Mouse (Mus musculus) urinary bladder, postnatal 4 days (tissue): ENCODE measurements around the gene Sptan1.

Experiments
- DNase-seq, 2 experiments: peaks; one replicate each; pipeline ENCODE4 v3.0.0; 2021 to 2022; ENCODE audit warnings: low spot score in 2 of 2

Sptan1 gene

DNA sequence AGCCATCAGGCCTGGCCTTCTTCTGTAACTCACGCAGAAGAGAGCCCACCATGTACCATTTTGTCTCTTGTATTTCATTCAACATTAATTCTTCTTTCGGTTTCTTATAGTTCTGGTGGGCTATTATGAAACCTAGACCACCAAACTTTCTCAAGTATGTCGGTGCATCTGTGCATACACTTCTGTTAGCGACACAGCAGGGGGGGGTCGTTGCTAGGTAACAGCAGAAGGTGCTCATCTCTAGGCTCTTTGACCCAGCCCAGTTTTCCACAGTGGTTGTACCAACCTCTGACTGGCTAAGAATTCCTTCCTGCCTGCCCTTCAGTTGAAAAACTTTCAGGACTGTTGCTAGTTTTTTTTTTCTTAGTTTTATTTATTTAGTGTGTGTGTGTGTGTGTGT lies 93.1 kb downstream of the Sptan1 start:
- DNase-seq: no peak

DNA sequence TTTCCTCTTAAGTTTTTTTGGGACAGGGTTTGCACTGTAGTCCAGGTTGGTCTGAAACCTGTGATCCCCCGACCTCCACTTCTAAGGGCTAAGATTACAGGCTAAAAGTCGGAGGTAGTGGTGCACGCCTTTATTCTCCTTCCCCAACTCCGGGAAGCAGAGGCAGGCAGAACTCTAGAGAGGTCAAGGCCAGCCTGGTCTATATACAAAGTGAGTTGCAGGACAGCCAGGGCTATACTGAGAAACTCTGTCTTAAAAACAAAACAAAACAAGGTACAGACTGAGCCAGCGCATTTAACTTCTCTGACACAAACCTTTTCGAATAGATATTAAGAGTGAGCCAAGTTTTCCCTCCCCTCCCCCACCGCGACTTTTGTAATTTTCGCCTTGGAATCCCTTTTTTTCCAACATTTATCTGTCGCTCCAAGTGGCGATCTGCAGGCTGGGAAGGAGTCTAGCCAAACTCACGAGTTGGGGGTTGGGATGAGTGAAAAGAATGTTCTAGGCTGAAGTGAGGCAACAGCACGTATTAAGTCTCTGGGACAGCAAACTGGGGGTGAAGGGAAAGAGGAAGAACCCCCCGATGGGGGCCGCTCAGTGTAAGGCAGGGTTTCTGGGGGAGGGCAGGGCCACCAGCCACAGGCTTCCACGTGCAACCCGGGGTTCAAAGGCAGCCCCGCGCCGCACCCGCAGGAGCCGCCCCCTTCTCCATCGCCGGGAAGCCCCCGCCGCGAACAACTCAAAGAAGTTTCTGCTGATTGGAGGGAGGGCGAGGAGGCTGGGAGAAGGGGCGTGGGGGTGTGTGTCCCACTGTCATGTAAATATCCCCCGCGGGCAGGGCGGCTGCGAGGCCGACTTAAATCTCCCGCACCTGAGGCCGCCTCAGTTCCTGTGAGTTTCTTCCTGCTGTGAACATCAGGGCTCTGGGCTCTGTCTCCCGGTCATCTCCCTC lies 96.1 kb downstream of the Sptan1 start:
- DNase-seq: peak in 1 of 2 experiments; percentile 44

DNA sequence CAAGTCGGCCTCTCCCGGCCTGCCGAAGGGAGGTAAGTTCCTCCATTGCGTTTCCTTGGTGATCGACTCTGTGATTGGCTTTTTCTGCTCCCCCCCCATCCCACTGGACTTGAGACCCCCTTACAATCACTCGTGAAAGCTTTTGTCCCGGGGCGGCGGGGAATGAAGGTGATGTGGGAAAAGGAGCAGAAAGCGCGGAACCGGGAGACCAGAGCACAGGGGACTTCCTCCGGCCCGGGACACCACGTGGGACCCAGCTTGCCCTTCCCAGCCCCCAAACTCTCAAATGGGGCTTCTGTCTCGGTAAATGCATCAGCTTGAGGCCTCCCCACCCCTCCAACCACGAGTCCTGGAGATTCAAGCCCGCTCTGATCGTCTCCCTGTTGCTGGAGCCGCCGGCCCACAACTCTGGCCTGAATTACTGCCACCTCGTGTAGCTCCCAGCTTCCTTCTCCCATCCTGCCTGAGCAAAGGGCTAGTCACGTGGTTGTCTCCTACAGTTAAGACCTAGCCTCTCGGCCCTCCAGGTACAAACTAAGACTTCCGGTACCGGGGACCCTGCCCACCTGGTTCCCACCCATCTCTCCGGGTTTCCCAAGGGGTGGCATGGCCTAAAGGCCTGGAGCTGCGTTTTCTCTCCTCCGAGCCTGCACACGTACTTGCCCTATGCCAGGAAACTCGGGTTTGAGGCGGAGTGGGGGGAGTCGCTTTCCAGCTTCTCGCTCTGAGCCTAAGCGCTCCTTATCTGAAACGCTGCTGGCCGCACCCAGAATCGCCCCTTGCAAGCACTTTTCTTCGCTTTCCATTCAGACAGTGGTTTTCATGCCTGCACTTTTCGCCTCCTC lies 97.1 kb downstream of the Sptan1 start:
- DNase-seq: peak in 1 of 2 experiments; percentile 56

DNA sequence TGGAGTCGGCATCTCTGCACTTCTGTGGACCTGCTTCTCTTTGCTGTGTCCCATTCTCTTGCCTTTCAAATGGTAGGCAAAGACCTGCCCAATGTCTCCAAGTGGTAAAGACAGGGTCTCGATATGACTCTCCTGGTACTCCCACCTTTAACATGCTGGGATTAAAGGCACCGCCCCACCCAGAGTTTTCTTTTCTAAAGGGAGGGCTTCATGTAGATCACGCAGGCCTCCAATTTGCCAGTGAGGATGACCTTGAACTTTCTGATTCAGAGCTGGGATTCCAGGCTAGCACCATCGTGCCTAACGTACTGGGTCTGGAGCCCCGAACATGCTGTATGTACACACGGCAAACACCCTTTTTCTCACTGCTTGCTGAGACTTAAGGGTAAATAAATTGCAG lies 97.9 kb downstream of the Sptan1 start:
- no peak for DNase-seq

DNA sequence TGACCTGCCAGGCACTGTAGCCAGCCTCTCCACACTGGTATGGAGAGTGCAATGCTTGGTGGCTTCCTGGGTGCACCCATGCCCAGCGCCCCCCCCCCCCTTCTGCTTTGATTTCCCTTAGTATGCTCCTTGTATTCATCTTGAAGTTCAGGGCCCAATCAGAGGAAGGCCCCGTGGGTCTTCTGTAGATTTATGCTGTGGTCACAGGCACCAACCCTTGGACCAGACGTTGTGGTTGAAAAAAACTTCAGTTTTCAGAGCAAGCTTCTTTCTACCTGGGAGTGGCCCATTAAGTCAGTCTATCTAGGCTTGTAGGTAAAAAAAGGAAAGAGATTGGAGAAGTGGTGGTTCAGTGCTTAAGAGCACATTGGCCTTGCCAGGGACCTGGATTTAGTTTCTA lies 98.4 kb downstream of the Sptan1 start:
- DNase-seq: no peak

DNA sequence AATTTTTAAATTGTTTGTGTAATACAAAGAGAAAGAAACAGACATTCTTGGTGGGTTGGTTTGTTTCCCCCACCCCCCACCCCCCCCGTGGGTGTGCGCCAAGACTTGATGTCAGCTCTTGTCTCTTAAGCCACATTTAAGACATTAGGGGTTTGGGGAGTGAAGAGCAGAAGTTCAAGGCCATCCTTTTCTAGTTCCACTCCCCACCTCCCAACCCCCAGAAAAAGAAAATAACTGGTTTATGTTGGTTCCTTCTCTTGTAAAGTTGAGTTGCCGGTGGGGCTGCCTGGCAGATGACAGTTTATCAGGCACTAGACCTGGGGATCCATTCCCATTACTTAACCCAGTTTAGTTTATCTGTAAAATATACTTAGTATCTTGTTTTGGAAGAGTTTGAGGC lies 98.9 kb downstream of the Sptan1 start:
- no peak for DNase-seq

DNA sequence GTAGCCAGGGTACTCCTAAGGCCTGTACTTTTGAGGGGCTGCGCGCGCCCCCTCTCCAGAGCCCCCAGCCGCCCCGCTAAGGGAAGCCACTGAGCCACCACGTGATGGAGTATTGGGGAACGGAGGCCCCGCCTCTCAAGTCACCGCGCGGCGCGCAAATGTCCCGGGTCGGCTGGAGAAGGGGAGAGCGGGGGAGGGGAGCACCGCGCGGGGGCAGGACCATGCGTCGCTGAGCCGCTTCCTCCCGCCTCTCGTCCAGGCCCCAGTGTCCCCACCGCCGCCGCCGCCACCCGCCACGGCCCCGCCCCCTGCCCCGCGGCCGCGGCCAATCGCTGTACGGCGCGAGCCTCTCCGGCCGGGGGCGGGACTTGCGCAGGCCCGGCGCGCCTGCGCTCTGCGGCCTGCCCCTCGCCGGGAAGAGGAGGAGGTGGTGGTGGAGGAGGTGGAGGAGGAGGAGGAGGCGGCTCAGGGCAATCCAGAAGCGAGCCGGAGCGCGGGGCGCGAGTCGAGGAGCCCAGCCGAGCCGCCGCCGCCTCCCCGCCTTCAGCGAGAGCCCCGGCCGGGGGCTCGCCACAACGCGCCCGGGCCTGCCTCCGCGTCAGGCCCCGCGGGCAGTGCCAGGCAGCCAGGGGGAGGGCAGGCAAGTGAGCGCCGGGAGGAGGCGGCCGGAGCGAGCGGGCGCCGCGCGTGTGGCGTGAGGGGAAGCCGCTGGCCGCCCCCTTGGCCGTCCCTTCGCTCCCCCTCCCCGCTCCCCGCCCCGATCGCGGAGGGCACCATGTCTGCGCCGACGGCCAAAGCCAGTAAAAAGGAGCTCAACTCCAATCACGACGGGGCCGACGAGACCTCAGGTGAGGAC lies 100.9 kb downstream of the Sptan1 start:
- peak; percentile 94 to 97 for DNase-seq

DNA sequence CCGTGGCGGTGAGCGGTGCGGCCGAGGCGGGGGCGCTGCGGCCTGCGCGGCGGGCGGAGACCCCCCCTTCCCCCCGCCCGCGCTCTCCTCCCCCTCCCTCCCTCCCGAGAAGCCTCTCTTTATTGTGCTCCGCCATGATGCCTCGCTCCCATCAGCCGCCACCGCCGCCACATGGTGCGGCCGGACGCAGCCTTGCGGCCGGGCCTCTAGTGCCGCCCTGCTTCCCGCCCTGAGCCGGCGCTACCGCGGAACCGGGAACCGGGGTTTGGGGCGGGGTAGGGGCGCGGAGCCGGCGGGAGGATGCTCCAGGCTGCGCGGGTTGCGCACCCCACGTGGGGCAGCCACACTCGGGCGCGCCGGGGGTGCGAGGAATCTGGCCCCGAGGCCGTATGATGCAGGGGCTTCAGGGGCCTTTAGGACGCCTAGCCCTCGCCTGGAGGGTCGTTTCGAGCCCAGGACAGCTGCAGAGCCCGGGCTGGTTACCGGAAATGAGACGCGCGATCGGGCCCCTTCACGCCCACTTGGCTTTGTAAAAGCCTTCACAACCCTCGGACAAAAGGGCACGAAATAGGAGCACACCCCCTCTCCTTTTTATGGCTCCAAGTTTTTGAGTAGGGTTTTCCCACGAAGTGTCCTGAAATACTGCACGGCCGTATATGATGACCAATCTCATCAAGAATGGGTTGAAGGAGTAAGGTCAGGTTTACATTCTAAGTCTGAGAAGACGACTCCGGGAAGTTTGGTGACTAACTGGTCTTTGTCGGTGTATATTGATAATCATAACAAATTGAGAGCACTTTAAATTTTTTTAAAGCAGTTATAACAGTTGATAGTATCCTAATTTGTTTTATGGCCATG lies 101.9 kb downstream of the Sptan1 start:
- peak in 1 of 2 experiments; percentile 40 for DNase-seq

DNA sequence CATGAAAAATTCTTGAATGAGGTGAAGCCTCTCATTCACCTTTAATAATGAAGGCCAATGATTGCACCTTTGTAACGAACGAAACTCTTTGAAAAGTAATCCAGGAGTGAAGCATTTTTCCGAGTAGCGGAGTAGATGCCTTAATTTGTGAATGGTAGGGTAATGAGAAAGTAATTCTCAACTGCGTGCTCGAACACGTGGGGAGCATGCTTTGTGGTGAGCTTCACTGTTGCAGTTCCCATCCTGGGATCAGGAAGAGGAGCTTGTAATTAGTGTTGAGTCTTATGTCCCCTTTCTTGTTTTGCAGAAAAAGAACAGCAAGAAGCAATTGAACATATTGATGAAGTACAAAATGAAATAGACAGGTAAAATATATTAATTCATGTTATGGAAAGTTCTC lies 102.6 kb downstream of the Sptan1 start:
- DNase-seq: no peak

DNA sequence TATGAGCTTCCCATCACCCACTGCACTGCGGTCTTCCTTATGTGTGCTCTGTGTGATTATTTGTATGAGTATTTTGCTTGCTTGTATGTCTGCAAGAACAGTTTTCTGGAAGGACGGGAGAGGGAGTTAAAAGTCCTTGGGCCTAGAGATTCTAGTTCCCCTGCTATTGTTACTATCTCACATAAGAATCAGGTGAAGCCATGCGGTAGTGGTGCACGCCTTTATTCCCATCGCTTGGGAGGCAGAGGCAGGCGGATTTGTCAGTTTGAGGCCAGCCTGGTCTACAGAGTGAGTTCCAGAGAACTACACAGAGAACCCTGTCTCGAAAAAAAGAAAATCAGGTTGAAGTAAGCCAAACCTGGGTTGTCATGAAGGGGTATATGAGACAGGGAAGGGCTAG lies 107.5 kb downstream of the Sptan1 start:
- no peak for DNase-seq

DNA sequence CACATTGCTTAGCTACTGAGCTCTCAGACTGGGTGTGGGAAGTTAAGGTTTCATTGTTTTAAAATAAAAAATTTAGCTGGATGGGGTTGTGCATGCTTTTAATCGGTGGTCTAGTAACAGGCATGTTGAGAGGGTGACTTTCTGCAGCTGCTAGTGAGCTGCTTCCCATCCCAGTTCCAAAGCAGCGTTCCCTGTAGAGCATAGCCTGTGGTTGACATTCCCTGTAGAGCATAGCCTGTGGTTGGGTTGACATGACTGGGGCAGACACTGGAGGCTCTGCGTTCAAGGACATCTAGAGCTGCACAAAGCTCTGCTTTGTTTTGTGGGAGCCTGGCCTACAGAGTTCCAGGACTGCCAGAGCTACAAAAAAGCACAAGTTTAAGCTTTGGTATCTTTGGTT lies 107.9 kb downstream of the Sptan1 start:
- DNase-seq: no peak

DNA sequence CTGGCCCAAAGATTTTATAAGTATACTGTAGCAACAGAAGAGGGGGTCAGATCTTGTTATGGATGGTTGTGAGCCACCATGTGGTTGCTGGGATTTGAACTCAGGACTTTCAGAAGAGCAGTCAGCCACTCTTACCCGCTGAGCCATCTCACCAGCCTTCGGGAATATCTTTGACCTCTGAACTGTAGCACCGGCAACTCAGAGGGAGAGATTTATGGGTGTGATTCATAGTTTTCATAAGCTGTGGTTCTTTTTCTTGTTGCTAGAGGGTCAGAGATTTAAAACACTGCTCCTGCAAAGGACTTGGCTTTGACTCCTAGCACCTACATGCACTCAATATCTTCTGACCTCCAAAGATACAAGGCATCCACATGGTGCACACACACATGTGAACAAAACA lies 110.3 kb downstream of the Sptan1 start:
- DNase-seq: no peak

DNA sequence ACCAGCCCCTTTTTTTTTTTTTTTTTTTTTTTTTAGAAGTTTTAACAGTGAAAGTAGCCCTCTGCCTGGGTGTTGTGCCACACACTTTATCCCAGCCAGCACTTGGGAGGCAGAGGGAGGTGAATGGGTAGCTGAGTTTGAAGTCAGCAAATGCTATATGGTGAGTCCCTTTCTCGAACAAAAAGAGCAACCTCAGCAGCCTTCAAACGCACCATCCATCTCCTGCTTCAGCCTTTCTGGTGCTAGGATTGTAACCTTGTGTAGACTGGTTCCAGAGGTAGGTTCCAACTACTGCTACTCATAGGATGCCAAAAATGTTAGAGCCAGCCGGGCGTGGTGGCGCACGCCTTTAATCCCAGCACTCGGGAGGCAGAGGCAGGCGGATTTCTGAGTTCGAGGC lies 111.1 kb downstream of the Sptan1 start:
- DNase-seq: no peak

DNA sequence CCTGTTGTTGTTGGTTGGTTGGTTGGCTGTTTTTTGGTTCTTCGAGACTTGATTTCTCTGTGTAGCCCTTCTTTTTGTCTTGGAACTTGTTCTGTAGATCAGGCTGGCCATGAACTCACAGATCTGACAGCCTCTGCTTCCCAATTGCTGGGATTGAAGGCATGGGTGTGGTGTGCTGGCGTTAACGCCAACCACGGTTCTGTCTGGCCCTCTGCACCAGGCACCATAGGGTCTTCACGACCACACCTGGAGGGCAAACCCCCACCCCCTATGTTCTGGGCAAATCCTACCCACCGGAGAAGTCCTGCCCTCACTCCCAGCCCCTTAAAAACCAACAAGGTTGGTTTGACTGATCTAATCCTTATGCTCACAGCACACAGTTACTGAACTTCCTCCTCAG lies 111.6 kb downstream of the Sptan1 start:
- no peak for DNase-seq

DNA sequence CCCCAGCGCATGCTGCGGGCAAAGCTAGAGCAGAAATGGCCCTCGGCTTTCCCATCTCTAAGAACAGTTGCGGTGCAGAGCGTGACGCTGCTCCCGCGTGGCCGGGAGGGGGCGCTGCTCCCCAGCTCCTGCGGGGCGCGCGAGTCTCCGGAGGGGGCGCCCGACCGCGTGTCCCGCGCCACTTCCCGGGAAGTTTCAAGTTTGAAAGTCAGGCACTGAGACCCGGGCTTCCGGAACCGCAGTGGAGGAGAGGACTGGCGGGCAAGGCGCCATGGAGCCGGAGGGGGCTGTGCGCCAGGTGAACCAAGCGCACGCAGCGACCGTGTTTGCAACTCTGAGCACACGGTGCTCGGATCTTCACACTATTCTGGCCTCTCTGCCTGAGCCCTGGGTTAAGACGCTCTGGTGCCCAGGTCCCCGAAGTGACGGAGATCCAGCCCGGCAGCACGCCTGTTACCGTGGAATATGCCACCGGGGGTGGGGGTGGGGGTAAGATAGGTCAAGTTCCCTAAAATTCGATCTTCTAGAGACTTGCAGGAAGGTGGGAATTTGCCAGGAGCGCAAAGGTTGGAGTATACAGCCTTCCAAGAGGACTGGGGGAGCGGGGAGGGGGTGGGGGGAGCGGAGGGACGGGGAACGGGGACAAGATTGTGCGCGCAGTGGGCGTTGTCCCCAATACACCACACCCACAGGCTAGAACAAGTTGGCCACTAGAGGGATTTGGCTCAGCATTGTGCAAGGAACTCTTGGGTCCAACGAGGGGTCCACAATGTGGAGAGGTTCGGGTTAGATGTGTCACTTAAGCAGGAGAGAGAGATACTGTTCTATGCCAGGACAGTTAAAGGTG lies 112.4 kb downstream of the Sptan1 start, which contains the start of gene Pkn3:
TSS of gene Pkn3 (plus strand) at position 183 of the 847 bp plus-strand sequence.
- peak; percentile 84 to 88 for DNase-seq

DNA sequence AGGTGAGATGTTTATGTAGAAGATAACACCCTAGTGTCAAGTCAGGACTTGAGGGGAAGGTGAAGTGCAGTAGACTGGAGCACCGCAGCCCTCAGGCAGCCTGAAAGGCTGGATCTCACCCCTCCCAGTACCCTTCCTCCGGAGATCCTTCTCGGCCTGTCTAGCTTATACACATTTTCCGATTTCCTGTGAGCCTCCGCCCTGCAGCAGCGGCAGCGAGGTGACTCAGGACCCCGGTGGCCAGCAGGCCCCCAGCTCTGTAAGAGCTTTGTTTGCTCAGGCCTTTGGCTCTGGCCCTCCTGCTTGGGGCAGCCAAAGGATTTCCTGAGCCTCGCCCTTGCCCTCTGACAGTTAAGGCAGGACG lies 113.0 kb downstream of the Sptan1 start:
- no peak for DNase-seq

DNA sequence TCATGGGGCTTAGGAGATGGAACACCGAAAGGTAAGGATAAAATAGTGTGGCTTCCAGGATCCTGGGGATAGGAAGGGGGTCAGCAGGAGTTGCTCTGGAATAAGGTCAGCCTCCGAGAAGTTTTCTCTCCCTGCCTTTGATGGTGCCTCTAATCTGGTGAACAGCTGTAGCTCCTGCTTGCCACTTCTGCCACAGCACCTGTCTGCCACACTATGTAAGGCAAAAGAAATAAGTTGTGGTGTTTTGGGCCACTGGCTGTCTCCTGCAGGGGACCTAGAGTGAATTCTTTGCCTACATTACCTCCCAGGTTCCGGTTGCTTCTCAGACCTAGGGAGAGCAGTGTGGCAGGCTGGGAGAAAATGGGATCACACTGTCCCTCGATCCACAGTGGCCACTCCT lies 113.4 kb downstream of the Sptan1 start:
- no peak for DNase-seq

DNA sequence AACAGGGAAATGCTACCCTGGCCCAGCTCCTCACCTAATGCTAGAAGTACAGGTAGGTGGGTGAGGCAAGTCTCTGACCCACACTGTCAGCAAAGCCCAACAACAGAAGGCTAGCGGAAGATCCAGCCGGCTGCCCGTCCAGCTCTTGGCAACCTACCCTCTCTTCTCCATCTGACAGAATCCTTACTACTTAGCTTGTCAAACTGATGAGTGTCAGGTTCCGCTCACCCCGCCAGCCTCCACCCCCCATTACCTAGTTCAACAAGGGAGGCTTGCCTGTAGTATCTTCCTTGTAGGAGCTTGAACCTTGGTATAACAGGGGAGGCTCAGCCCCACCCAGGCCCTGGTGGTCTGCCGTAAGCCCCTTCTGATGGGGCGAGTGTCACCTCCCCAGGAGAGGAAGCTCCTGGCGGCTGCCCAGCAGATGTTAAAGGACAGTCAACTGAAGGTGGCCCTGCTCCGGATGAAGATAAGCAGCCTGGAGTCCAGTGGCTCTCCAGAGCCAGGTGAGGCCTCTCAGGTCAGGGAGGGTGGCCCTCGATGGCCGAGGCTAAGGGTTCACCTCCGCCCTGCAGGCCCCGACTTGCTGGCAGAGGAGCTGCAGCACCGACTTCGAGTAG lies 114.9 kb downstream of the Sptan1 start:
- no peak for DNase-seq
